Mouse (Mus musculus) E14TG2a.4 (cell line): ENCODE measurements around the gene Mast4.
"Not testable (repeated sequence)": the region's sequence is repeated elsewhere in the genome, so short reads cannot be mapped to it uniquely, and the experiment has no call there.

Experiments
- H3K27me3 ChIP-seq: 2 replicates; pipeline ENCODE4 v1.6.1; 2014; ENCODE audit warnings: low read length, control low read depth; ENCODE audit not compliant: insufficient read depth
- H3K36me3 ChIP-seq: 2 replicates; pipeline ENCODE4 v1.6.1; 2014; ENCODE audit warnings: low read length, control low read depth; ENCODE audit not compliant: insufficient read depth
- H3K4me1 ChIP-seq: replicated peaks from 2 replicates; pipeline ENCODE4 v1.6.1; 2014; ENCODE audit warnings: low read depth, low read length, control low read depth
- H3K4me3 ChIP-seq: replicated peaks from 2 replicates; pipeline ENCODE4 v1.5.1; 2014; ENCODE audit warnings: mild to moderate bottlenecking, low read length
- H3K9me3 ChIP-seq: 2 replicates; pipeline ENCODE4 v1.6.1; 2014; ENCODE audit warnings: low read length, control low read depth
- CTCF ChIP-seq: conservative IDR thresholded peaks from 2 replicates; pipeline ENCODE4 v1.5.1; 2014; ENCODE audit warnings: low read length
- NANOG ChIP-seq: IDR thresholded peaks from 2 replicates; pipeline ENCODE4 v1.6.1; 2014; ENCODE audit warnings: borderline replicate concordance, low read length, mixed read lengths
- POU5F1 ChIP-seq: IDR thresholded peaks from 2 replicates; pipeline ENCODE4 v1.6.1; 2014; ENCODE audit warnings: low read length, borderline replicate concordance

The Mast4 gene

DNA sequence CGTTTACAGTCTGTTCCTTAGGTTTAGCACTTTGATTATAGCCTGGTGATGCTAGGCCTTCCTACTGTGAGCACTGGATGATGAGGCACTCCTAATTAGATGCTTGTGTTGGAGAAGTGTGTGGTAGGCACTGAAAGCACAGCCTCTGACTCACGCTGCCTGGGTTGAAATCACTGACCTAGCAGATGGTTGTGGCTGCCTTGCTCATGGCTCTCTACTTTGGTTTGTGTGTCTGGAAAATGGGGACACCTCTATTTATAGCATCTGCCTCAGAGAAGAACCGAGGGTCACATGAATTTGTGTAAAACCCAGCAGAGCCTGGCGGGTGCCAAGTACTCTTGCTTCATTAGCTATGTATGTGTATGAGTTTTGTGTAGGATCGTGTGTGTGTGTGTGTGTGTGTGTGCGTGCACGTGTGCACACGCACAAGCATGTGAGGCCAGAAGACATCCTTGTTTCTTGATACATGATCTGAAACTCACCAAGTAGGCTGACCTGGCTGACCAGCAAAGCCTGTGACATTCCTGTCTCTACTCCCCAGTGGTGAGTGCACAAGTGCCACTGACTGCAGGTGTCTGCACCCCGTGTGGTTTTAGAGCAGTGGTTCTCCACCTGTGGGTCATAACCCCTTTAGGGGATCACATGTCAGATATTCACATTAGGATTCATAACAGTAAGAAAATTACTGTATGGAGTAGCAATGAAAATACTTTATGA, 588.5 kb downstream of the Mast4 start:
- TF ChIP-seq NANOG, result no peak
- TF ChIP-seq CTCF, result no peak
- no peak for TF ChIP-seq POU5F1
- H3K36me3 ChIP-seq, result peaks cover 11% of the 10 kb centered on the region; the same call in 1 of the 2 replicates
- peaks cover 53% of the 10 kb centered on the region for H3K4me1 ChIP-seq
- H3K4me3 ChIP-seq, result no peak overlapping the region
- H3K27me3 ChIP-seq, result no peaks in the 10 kb centered on the region
- H3K9me3 ChIP-seq, result no peaks in the 10 kb centered on the region

GRCm38 (mm10) chr13:102745270-102745600, 589.1 kb downstream of the Mast4 start:
- H3K36me3 ChIP-seq, result peaks cover 10% of the 10 kb centered on the region; the same call in 1 of the 2 replicates
- no peak overlapping the region for H3K4me3 ChIP-seq
- no peaks in the 10 kb centered on the region for H3K9me3 ChIP-seq
- no peaks in the 10 kb centered on the region for H3K27me3 ChIP-seq
- TF ChIP-seq CTCF (no peak), NANOG (no peak), POU5F1 (no peak)
- H3K4me1 ChIP-seq, result peaks cover 48% of the 10 kb centered on the region

GRCm38 (mm10) chr13:102744481-102745269, 589.6 kb downstream of the Mast4 start:
- Histone ChIP-seq H3K9me3 (no peaks in the 10 kb centered on the region), H3K4me3 (no peak overlapping the region), H3K4me1 (peaks cover 42% of the 10 kb centered on the region), H3K36me3 (peaks cover 10% of the 10 kb centered on the region; the same call in 1 of the 2 replicates), H3K27me3 (no peaks in the 10 kb centered on the region)
- peak; percentile 94 for TF ChIP-seq CTCF
- no peak for TF ChIP-seq POU5F1

- peaks cover 39% of the 10 kb centered on the region for H3K4me1 ChIP-seq
These were observed 594.4 kb downstream of the Mast4 start for GRCm38 (mm10) chr13:102739720-102740535.

GRCm38 (mm10) chr13:102737811-102738210, 596.5 kb downstream of the Mast4 start:
- Histone ChIP-seq H3K4me1 (peaks cover 35% of the 10 kb centered on the region), H3K9me3 (no peaks in the 10 kb centered on the region), H3K36me3 (peaks cover 42% of the 10 kb centered on the region), H3K4me3 (no peak overlapping the region), H3K27me3 (peaks cover 13% of the 10 kb centered on the region)
- TF ChIP-seq NANOG (no peak), CTCF (no peak)

More at GRCm38 (mm10) chr13:102739720-102740535, 594.4 kb downstream of the Mast4 start:
- TF ChIP-seq CTCF, result no peak
- no peak for TF ChIP-seq NANOG
- TF ChIP-seq POU5F1, result no peak
- H3K36me3 ChIP-seq, result peaks cover 42% of the 10 kb centered on the region
- H3K9me3 ChIP-seq, result no peaks in the 10 kb centered on the region
- no peak overlapping the region for H3K4me3 ChIP-seq
- peaks cover 13% of the 10 kb centered on the region for H3K27me3 ChIP-seq

GRCm38 (mm10) chr13:102733063-102733462, 601.2 kb downstream of the Mast4 start:
- H3K4me1 ChIP-seq, result peaks cover 29% of the 10 kb centered on the region
- H3K9me3 ChIP-seq, result no peaks in the 10 kb centered on the region
- peaks cover 19% of the 10 kb centered on the region for H3K36me3 ChIP-seq
- peaks cover 9% of the 10 kb centered on the region for H3K27me3 ChIP-seq
- TF ChIP-seq NANOG (no peak), CTCF (no peak), POU5F1 (no peak)
- H3K4me3 ChIP-seq, result no peak overlapping the region

- not testable (repeated sequence) for H3K4me3 ChIP-seq, H3K27me3 ChIP-seq, H3K4me1 ChIP-seq, H3K9me3 ChIP-seq, H3K36me3 ChIP-seq
These were observed 605.3 kb downstream of the Mast4 start for GRCm38 (mm10) chr13:102728951-102729350.

GRCm38 (mm10) chr13:102728035-102728434, 606.3 kb downstream of the Mast4 start:
- no peaks in the 10 kb centered on the region for H3K9me3 ChIP-seq
- H3K36me3 ChIP-seq, result no peaks in the 10 kb centered on the region
- H3K4me1 ChIP-seq, result peaks cover 7% of the 10 kb centered on the region
- H3K27me3 ChIP-seq, result no peaks in the 10 kb centered on the region
- H3K4me3 ChIP-seq, result no peak overlapping the region
- no peak for TF ChIP-seq POU5F1
- TF ChIP-seq NANOG, result no peak
- no peak for TF ChIP-seq CTCF
